Mouse (Mus musculus): ENCODE data around the gene Commd1.

GRCm38 (mm10) chr11:22859301-22859632 is 122.9 kb downstream of the Commd1 start:
- TF ChIP-seq TAL1 (IDR thresholded peaks at IDR 0.05; ENCODE audit: low read length) (no peak), GATA1 (IDR thresholded peaks at IDR 0.05; ENCODE audit: low read length) (no peak)

All from erythroblast, embryonic 14.5 days (primary cell).